Comparison of ENCODE assay signal across 11 mouse cellular contexts in the genomic region with DNA sequence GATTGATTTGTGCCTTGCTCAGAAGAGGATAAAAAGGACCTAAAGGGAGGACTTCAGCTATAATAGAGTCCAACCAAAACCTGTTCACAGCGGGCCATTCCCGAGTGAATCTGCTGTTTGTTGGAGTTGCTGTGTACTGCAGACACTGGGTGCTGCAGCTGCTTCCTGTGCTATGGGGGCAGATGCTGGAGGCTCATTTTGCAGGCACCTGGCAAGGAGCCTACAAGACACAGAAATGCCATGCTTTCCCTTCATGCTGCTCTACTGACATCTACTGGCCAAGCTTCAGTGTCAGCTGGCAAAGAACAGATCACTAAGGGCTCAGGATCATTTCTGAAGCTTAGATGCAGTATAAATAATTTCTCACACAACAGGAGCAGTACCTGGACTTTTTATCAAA. TPM values are rescaled to one million over a fixed set of nuclear protein-coding genes. Genes with fewer than 3 reads are reported as not detected.
DNase-seq lines count a peak whose midpoint lies in the region; ATAC-seq and TF ChIP-seq lines count a peak whose summit lies in the region.
"Not testable (repeated sequence)": the region's sequence is repeated elsewhere in the genome, so short reads cannot be mapped to it uniquely, and the experiment has no call there.
"Had no signal": no experiment of that assay in that cellular context is flagged by ENCODE, and none has a peak within 500 bp of the region (broad histone marks: within the 10 kb centered on the region; RNA-seq: fewer than 3 reads in every experiment).

No protein-coding gene starts in this region.

- H3K9ac ChIP-seq in heart, postnatal 0 days (replicated peaks; ENCODE audit: low read depth, low read length); midbrain, postnatal 0 days (replicated peaks; ENCODE audit: low read length, poor library complexity, severe bottlenecking): not testable (repeated sequence)

- not testable (repeated sequence) for ATAC-seq in heart, postnatal 0 days (ENCODE audit: insufficient read depth, low read depth)
- ATAC-seq in midbrain, postnatal 0 days (ENCODE audit: low FRiP score): peak; percentile 69

- DNase-seq in adrenal gland, postnatal 10 days: peak; percentile 36
- DNase-seq in embryo, embryonic 10.5 days (ENCODE audit: low spot score): peak; percentile 19
- not testable (repeated sequence) for DNase-seq in heart, postnatal 0 days (ENCODE audit: low spot score)
- DNase-seq in kidney, postnatal 10 days: peak; percentile 48
- DNase-seq in left cerebral cortex, postnatal 14 days (ENCODE audit: low spot score in 2 of 2): peak; percentile 65 to 79
- peak; percentile 76 for DNase-seq in midbrain, postnatal 0 days (ENCODE audit: low spot score)

- not testable (repeated sequence) for H3K27ac ChIP-seq in heart, postnatal 0 days (ENCODE audit: low read depth); midbrain, postnatal 0 days (ENCODE audit: low read depth, low read length); small intestine, adult 2 months (ENCODE audit: insufficient read depth, low read depth, low read length)

- intact Hi-C loops in left cerebral cortex, postnatal 14 days (cut with DNase I): not testable (repeated sequence)

- H3K4me3 ChIP-seq in heart, postnatal 0 days (ENCODE audit: low read depth, low read length); midbrain, postnatal 0 days (ENCODE audit: low read depth, low read length); small intestine, adult 2 months (ENCODE audit: low read depth, low read length): not testable (repeated sequence)

- TF ChIP-seq CTCF in heart, postnatal 0 days (IDR thresholded peaks at IDR 0.05; ENCODE audit: low read depth): peak; percentile 53
- TF ChIP-seq CTCF in midbrain, postnatal 0 days (IDR thresholded peaks at IDR 0.05): peak; percentile 79
- 0 out of 2 replicates have a peak, but pooled peaks have one; percentile 9 for TF ChIP-seq CTCF in small intestine, adult 2 months (IDR thresholded peaks at IDR 0.05; ENCODE audit: extremely low read depth, insufficient read length, insufficient replicate concordance, low read depth, low read length)

- H3K27me3 ChIP-seq in heart, postnatal 0 days (ENCODE audit: control insufficient read depth, insufficient read depth, low read length); midbrain, postnatal 0 days (ENCODE audit: insufficient read depth, low read length); small intestine, adult 2 months (ENCODE audit: control insufficient read depth, insufficient read depth, low read length): not testable (repeated sequence)

- H3K9me3 ChIP-seq in heart, postnatal 0 days (replicated peaks; ENCODE audit: control insufficient read depth, low read length); midbrain, postnatal 0 days (ENCODE audit: low read length): not testable (repeated sequence)

- 13% methylated on average over 2 of the region's 2 CpGs for WGBS in heart, postnatal 0 days
- 28% methylated on average over 2 of the region's 2 CpGs for WGBS in midbrain, postnatal 0 days
- 23% methylated on average over 2 of the region's 2 CpGs for WGBS in small intestine, adult 2 months

- H3K4me1 ChIP-seq in heart, postnatal 0 days (ENCODE audit: control insufficient read depth, insufficient read depth); midbrain, postnatal 0 days (ENCODE audit: insufficient read depth, low read length); small intestine, adult 2 months (ENCODE audit: control insufficient read depth, insufficient read depth, insufficient read length, low read length): not testable (repeated sequence)

- H3K4me2 ChIP-seq in heart, postnatal 0 days (ENCODE audit: low read depth, low read length); midbrain, postnatal 0 days (ENCODE audit: low read depth, low read length, poor library complexity, severe bottlenecking): not testable (repeated sequence)

- H3K36me3 ChIP-seq in heart, postnatal 0 days (replicated peaks; ENCODE audit: control insufficient read depth, insufficient read depth, low read length); midbrain, postnatal 0 days (ENCODE audit: insufficient read depth, low read length); small intestine, adult 2 months (ENCODE audit: control insufficient read depth, insufficient read depth, low read length): not testable (repeated sequence)

- not testable (repeated sequence) for TF ChIP-seq EP300 in heart, postnatal 0 days (IDR thresholded peaks at IDR 0.05; ENCODE audit: low read depth)

- TF ChIP-seq POLR2A in small intestine, adult 2 months (IDR thresholded peaks at IDR 0.05; ENCODE audit: low read depth, low read length): not testable (repeated sequence)

RNA-seq across cellular contexts. Expression of gene H2-M10.5, which starts 8.5 kb away (rescaled TPM):
- not detected for total RNA-seq in adrenal gland, postnatal 10 days (2021)
- not detected in 2 replicates for total RNA-seq in heart, postnatal 0 days (2014; rRNA removed; ENCODE audit: low replicate concordance)
- not detected in 2 replicates for polyA plus RNA-seq in heart, postnatal 0 days (2015; fragmentation: Nextera tagmentation; extraction: Ambion mirVana)
- total RNA-seq in left cerebral cortex, postnatal 14 days (2021): not detected
- not detected in 2 replicates for total RNA-seq in midbrain, postnatal 0 days (2014; rRNA removed)
- not detected in 2 replicates for polyA plus RNA-seq in midbrain, postnatal 0 days (2015; fragmentation: Nextera tagmentation; extraction: Ambion mirVana)
- not detected in 2 replicates for polyA plus RNA-seq in small intestine, adult 2 months (2012; rRNA removed)
- polyA plus RNA-seq: forebrain, embryonic 11.5 days; heart, embryonic 10.5 days; liver, embryonic 12.5 days; midbrain, embryonic 11.5 days had no signal

RNA-seq across cellular contexts. Expression of gene H2-M10.6, which starts 47.7 kb away (rescaled TPM):
- total RNA-seq in adrenal gland, postnatal 10 days (2021): not detected
- total RNA-seq in heart, postnatal 0 days (2014; rRNA removed; ENCODE audit: low replicate concordance): not detected in 2 replicates
- polyA plus RNA-seq in heart, postnatal 0 days (2015; fragmentation: Nextera tagmentation; extraction: Ambion mirVana): not detected in 2 replicates
- total RNA-seq in left cerebral cortex, postnatal 14 days (2021): not detected
- not detected in 2 replicates for total RNA-seq in midbrain, postnatal 0 days (2014; rRNA removed)
- not detected in 2 replicates for polyA plus RNA-seq in midbrain, postnatal 0 days (2015; fragmentation: Nextera tagmentation; extraction: Ambion mirVana)
- not detected in 2 replicates for polyA plus RNA-seq in small intestine, adult 2 months (2012; rRNA removed)
- polyA plus RNA-seq: forebrain, embryonic 11.5 days; heart, embryonic 10.5 days; liver, embryonic 12.5 days; midbrain, embryonic 11.5 days had no signal

Comparison
In these comparisons a context has a peak if more than half of its experiments do, and no peak if none do; other contexts are left out.
1. CTCF ChIP-seq: peak in every context shown above with its lines; median percentile 79 in midbrain, postnatal 0 days; 53 in heart, postnatal 0 days; 9 in small intestine, adult 2 months.